Mouse (Mus musculus) heart, adult 2 months (tissue): ENCODE measurements around the gene Slc38a10.

Source experiments
- CTCF ChIP-seq: fragments of 200-600 bp; IDR thresholded peaks from 2 replicates; pipeline ENCODE4 v1.8.1; 2022; ENCODE audit warnings: antibody characterized with exemption, mild to moderate bottlenecking, moderate library complexity
- EP300 ChIP-seq: fragments of 200-500 bp; IDR thresholded peaks from 2 replicates; pipeline ENCODE4 v1.6.1; 2011; ENCODE audit warnings: low read depth, low read length, control low read depth; ENCODE audit not compliant: insufficient read depth
- POLR2A ChIP-seq: fragments of 200-500 bp; IDR thresholded peaks from 2 replicates; pipeline ENCODE4 v1.6.1; 2011; ENCODE audit warnings: mild to moderate bottlenecking, low read depth, low read length, control low read depth; ENCODE audit not compliant: insufficient read depth

GRCm38 (mm10) chr11:120171168-120171567, 20.0 kb upstream of the Slc38a10 start:
- TF ChIP-seq CTCF (no peak), POLR2A (no peak), EP300 (no peak)
